Mouse (Mus musculus) liver, embryonic 14.5 days (tissue): ENCODE measurements around the gene Gipc1.
A peak's percentile ranks its signal among the peaks of the same experiment; 100 is the strongest.

ENCODE experiments used
- CTCF ChIP-seq: IDR thresholded peaks from 2 replicates; pipeline ENCODE4 v1.5.1; 2016; ENCODE audit warnings: antibody characterized with exemption, low read depth, control low read depth
- EP300 ChIP-seq: IDR thresholded peaks from 2 replicates; pipeline ENCODE4 v1.6.1; 2016; ENCODE audit warnings: antibody characterized with exemption, low read depth

GRCm38 (mm10) chr8:83652030-83652743 lies at the start of gene Gipc1:
- TF ChIP-seq EP300 (no peak), CTCF (peak; percentile 10; the same call in 1 of the 2 replicates)
